Mouse (Mus musculus): Measurements from ENCODE around the gene Iqcj.

- TF ChIP-seq CTCF (IDR thresholded peaks at IDR 0.05; ENCODE audit: low read depth, low read length) (no peak), GATA2 (IDR thresholded peaks at IDR 0.05; ENCODE audit: borderline replicate concordance, low read depth, low read length) (no peak), GATA1 (IDR thresholded peaks at IDR 0.05; ENCODE audit: borderline replicate concordance, low read length) (no peak), TAL1 (conservative IDR thresholded peaks at IDR 0.05; ENCODE audit: low read depth, low read length) (no peak)
Observed at GRCm38 (mm10) chr3:68015786-68016185, 123.8 kb downstream of the Iqcj start.

All from G1E (cell line).